Mouse (Mus musculus): ENCODE results near the gene Hist3h2ba. TPM values are rescaled to one million over a fixed set of nuclear protein-coding genes. Genes with fewer than 3 reads are reported as not detected.
A peak's percentile ranks its signal among the peaks of the same experiment; 100 is the strongest.

Gene Hist3h2ba
- polyA plus RNA-seq, 1 experiment from 2014 or later: 2.6 TPM

DNA sequence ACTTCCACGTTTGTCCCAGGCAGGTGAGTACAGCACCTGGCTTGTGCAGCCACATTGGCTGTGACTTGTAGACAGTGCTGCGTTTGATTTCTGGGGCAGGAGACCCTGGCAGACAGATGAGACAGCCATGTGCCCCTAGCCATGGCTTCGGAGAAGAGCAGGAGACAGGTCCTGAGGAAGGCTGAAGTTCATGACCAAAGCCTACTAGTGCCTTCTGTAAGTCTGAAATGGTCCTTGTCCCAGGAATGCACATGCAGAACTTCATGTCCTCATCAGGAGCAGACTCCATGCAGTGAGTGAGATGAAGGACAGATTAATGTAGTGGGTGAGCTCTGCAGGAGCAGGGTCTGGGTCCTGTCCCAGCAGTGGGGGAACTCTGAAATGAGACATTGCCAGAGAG is 43.2 kb downstream of the Hist3h2ba start:
- Histone ChIP-seq H3K4me1 (ENCODE audit: insufficient read depth, low read depth, low read length) (no peaks in the 10 kb centered on the region), H3K4me3 (ENCODE audit: low read depth, low read length) (no peak overlapping the region), H3K9ac (replicated peaks; ENCODE audit: low read depth) (no peak overlapping the region), H3K27ac (ENCODE audit: low read length) (no peak overlapping the region), H3K36me3 (ENCODE audit: insufficient read depth, low read length) (peaks cover 4% of the 10 kb centered on the region; the same call in 1 of the 2 replicates), H3K4me2 (replicated peaks; ENCODE audit: low read depth, low read length) (no peak overlapping the region), H3K27me3 (replicated peaks; ENCODE audit: insufficient read depth, low read length) (peaks cover 4% of the 10 kb centered on the region; the same call in 1 of the 2 replicates), H3K9me3 (ENCODE audit: low read length) (no peaks in the 10 kb centered on the region)
- 77% methylated on average over 3 of the region's 3 CpGs for whole genome bisulfite sequencing
- TF ChIP-seq CTCF (IDR thresholded peaks at IDR 0.05): no peak
- no peak for TF ChIP-seq EP300 (IDR thresholded peaks at IDR 0.05)
- no peak for ATAC-seq
- DNase-seq (ENCODE audit: low spot score): no peak

DNA sequence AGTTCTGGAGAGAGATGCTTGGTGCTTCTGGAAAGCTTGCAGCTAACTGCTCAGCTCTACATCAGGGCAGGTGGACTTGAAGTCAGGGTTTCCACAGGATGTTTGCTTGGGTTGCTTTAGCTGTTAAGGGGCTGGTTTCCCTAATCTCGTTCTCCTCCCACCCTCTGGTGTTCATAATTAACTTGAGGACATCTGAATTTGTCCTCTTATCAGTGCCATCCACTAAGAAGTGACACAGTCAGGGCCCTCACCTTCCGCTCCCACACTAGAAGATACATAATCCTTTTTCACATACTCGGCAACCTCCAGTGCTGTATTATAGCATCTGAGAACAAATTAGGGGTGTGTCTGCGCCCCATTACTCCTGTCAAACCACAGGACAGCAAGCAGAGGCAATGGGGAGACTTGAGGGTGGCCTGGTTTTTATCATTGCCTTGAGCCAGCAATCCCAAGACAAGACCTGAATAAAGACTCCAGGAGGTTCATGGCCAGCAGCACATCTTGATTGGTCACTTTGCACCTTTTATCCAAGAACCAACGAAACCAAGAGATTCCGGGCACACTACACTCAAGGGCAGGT is 44.5 kb downstream of the Hist3h2ba start:
- TF ChIP-seq CTCF (IDR thresholded peaks at IDR 0.05) (no peak), EP300 (IDR thresholded peaks at IDR 0.05) (no peak)
- Histone ChIP-seq H3K27me3 (replicated peaks; ENCODE audit: insufficient read depth, low read length) (peaks cover 4% of the 10 kb centered on the region; the same call in 1 of the 2 replicates), H3K9me3 (ENCODE audit: low read length) (no peaks in the 10 kb centered on the region), H3K27ac (ENCODE audit: low read length) (no peak overlapping the region), H3K4me2 (replicated peaks; ENCODE audit: low read depth, low read length) (no peak overlapping the region), H3K36me3 (ENCODE audit: insufficient read depth, low read length) (peaks cover 4% of the 10 kb centered on the region; the same call in 1 of the 2 replicates), H3K4me3 (ENCODE audit: low read depth, low read length) (no peak overlapping the region), H3K9ac (replicated peaks; ENCODE audit: low read depth) (no peak overlapping the region), H3K4me1 (ENCODE audit: insufficient read depth, low read depth, low read length) (no peaks in the 10 kb centered on the region)
- ATAC-seq: no peak
- no peak for DNase-seq (ENCODE audit: low spot score)
- WGBS: 62% methylated on average over 6 of the region's 6 CpGs

DNA sequence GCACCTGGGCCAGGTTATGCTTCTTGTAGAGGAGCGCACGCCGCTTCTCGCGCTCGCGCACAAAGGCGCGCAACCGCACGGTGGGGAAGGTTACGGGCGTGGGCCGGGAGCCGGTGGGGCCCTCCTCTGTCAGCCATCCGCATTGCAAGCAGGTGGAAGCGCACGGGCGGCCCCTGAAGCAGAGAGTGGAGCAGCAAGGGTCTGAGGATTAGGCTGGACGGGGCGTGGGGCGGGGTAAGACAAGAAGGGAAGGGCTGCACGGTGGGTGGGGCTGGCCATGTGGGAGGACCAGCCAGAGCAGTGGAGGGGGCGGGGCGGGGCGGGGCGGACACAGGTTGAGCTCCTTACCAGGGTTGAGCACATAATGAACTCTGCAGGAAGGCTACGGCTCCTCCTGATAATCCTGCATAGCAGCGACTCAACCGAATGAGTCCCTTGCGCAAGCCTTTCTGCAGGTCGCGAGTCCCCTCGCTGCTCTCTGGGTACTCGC is 45.7 kb downstream of the Hist3h2ba start:
- Histone ChIP-seq H3K36me3 (ENCODE audit: insufficient read depth, low read length) (peaks cover 4% of the 10 kb centered on the region; the same call in 1 of the 2 replicates), H3K4me3 (ENCODE audit: low read depth, low read length) (peak overlapping the region; percentile 14; the same call in 1 of the 2 replicates), H3K27ac (ENCODE audit: low read length) (no peak overlapping the region), H3K27me3 (replicated peaks; ENCODE audit: insufficient read depth, low read length) (peaks cover 4% of the 10 kb centered on the region; the same call in 1 of the 2 replicates), H3K4me2 (replicated peaks; ENCODE audit: low read depth, low read length) (peak overlapping the region; percentile 53), H3K9ac (replicated peaks; ENCODE audit: low read depth) (no peak overlapping the region), H3K9me3 (ENCODE audit: low read length) (no peaks in the 10 kb centered on the region), H3K4me1 (ENCODE audit: insufficient read depth, low read depth, low read length) (no peaks in the 10 kb centered on the region)
- TF ChIP-seq EP300 (IDR thresholded peaks at IDR 0.05): no peak
- peak; percentile 51 for TF ChIP-seq CTCF (IDR thresholded peaks at IDR 0.05)
- WGBS: 2% methylated on average over 28 of the region's 35 CpGs
- ATAC-seq (peak; percentile 87), DNase-seq (ENCODE audit: low spot score) (peak; percentile 81)

GRCm38 (mm10) chr11:58995061-58995806 is 46.5 kb downstream of the Hist3h2ba start:
- no peak overlapping the region for H3K27ac ChIP-seq (ENCODE audit: low read length)
- H3K4me1 ChIP-seq (ENCODE audit: insufficient read depth, low read depth, low read length): no peaks in the 10 kb centered on the region

DNA sequence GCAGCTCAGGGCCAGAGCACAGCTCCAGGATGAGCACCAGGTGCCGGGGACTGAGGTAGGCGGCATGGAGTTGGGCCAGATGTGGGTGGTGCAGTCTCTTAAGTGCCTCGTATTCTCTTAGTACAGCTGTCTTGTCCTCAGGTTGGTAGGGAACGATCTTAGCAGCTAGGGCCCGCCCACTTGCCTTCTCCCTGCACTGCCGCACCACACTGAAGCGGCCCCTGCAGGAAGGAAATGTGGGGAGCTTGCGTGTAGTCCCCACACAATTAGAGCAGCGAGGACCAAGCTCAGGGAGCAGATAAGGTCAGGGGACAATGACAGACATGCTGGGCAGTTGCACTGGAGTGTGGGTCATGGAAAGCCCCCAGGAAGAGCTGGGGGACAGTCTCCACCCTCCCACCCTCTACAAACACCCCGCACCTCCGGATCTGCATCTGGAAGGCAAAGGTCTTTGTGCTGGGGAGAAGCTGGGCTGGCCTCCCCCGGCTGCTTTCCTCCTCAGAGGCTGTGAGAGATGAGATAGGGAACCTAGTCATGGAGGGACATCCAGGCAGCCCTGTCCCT is 47.2 kb downstream of the Hist3h2ba start:
- H3K4me1 ChIP-seq (ENCODE audit: insufficient read depth, low read depth, low read length): no peaks in the 10 kb centered on the region
- DNase-seq (ENCODE audit: low spot score) (no peak), ATAC-seq (no peak)
- no peak overlapping the region for H3K9ac ChIP-seq (replicated peaks; ENCODE audit: low read depth)
- no peak overlapping the region for H3K4me3 ChIP-seq (ENCODE audit: low read depth, low read length)
- no peaks in the 10 kb centered on the region for H3K36me3 ChIP-seq (ENCODE audit: insufficient read depth, low read length)
- TF ChIP-seq EP300 (IDR thresholded peaks at IDR 0.05) (no peak), CTCF (IDR thresholded peaks at IDR 0.05) (no peak)
- no peaks in the 10 kb centered on the region for H3K9me3 ChIP-seq (ENCODE audit: low read length)
- WGBS: 39% methylated on average over 12 of the region's 12 CpGs
- H3K27me3 ChIP-seq (replicated peaks; ENCODE audit: insufficient read depth, low read length): peaks cover 4% of the 10 kb centered on the region; the same call in 1 of the 2 replicates
- no peak overlapping the region for H3K27ac ChIP-seq (ENCODE audit: low read length)
- no peak overlapping the region for H3K4me2 ChIP-seq (replicated peaks; ENCODE audit: low read depth, low read length)

More at GRCm38 (mm10) chr11:58995061-58995806, 46.5 kb downstream of the Hist3h2ba start:
- Histone ChIP-seq H3K9me3 (ENCODE audit: low read length) (no peaks in the 10 kb centered on the region), H3K4me2 (replicated peaks; ENCODE audit: low read depth, low read length) (no peak overlapping the region), H3K27me3 (replicated peaks; ENCODE audit: insufficient read depth, low read length) (peaks cover 4% of the 10 kb centered on the region; the same call in 1 of the 2 replicates), H3K4me3 (ENCODE audit: low read depth, low read length) (no peak overlapping the region), H3K36me3 (ENCODE audit: insufficient read depth, low read length) (no peaks in the 10 kb centered on the region; the same call in 1 of the 2 replicates), H3K9ac (replicated peaks; ENCODE audit: low read depth) (no peak overlapping the region)
- ATAC-seq (no peak), DNase-seq (ENCODE audit: low spot score) (no peak)
- 77% methylated on average over 9 of the region's 9 CpGs for WGBS
- TF ChIP-seq CTCF (IDR thresholded peaks at IDR 0.05) (no peak), EP300 (IDR thresholded peaks at IDR 0.05) (no peak)

DNA sequence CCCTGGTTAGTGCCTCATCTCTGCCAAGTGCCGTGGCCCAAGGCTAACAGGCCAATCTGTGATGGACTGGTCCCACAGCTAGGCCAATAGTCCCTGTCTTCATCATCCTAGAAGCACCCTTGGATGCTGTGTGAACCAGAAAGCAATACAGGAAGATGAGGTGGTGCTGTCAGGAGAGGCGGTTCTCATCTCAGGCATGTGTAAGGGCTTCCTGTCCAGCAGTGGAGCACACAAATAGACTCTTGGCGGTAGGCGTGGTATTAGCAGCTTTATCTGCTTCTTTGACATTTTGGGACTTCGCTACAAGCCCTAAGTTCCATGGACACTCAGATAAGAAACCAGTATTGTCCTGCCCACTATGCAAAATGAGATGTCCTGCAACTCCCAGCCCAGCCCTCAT is 48.8 kb downstream of the Hist3h2ba start:
- Histone ChIP-seq H3K27ac (ENCODE audit: low read length) (no peak overlapping the region), H3K9me3 (ENCODE audit: low read length) (no peaks in the 10 kb centered on the region), H3K27me3 (replicated peaks; ENCODE audit: insufficient read depth, low read length) (peaks cover 4% of the 10 kb centered on the region; the same call in 1 of the 2 replicates), H3K36me3 (ENCODE audit: insufficient read depth, low read length) (no peaks in the 10 kb centered on the region), H3K9ac (replicated peaks; ENCODE audit: low read depth) (no peak overlapping the region), H3K4me3 (ENCODE audit: low read depth, low read length) (no peak overlapping the region), H3K4me1 (ENCODE audit: insufficient read depth, low read depth, low read length) (no peaks in the 10 kb centered on the region), H3K4me2 (replicated peaks; ENCODE audit: low read depth, low read length) (no peak overlapping the region)
- DNase-seq (ENCODE audit: low spot score): no peak
- 61% methylated on average over 5 of the region's 5 CpGs for WGBS
- ATAC-seq: no peak
- TF ChIP-seq EP300 (IDR thresholded peaks at IDR 0.05) (no peak), CTCF (IDR thresholded peaks at IDR 0.05) (no peak)

Small RNAs within 50 kb of the gene (microRNA-seq; reads per million reads assigned to microRNA genes)
- gene Gm44313: not detected

Other genes starting within 250 kb of the Hist3h2ba start
- gene Olfr319, start 249.8 kb upstream of the Hist3h2ba start, polyA plus RNA-seq (2015; fragmentation: Nextera tagmentation; extraction: Ambion mirVana): not detected in 2 replicates
- gene Olfr318, start 224.9 kb upstream of the Hist3h2ba start, polyA plus RNA-seq (2015; fragmentation: Nextera tagmentation; extraction: Ambion mirVana): not detected in 2 replicates
- gene Olfr317, start 209.7 kb upstream of the Hist3h2ba start, polyA plus RNA-seq (2015; fragmentation: Nextera tagmentation; extraction: Ambion mirVana): not detected in 2 replicates
- not detected in 2 replicates for gene Olfr316, start 196.2 kb upstream of the Hist3h2ba start, polyA plus RNA-seq (2015; fragmentation: Nextera tagmentation; extraction: Ambion mirVana)
- gene Olfr315, start 175.7 kb upstream of the Hist3h2ba start, polyA plus RNA-seq (2015; fragmentation: Nextera tagmentation; extraction: Ambion mirVana): not detected in 2 replicates
- not detected in 2 replicates for gene Olfr314, start 166.0 kb upstream of the Hist3h2ba start, polyA plus RNA-seq (2015; fragmentation: Nextera tagmentation; extraction: Ambion mirVana)
- gene Fam183b, start 147.0 kb upstream of the Hist3h2ba start, polyA plus RNA-seq (2015; fragmentation: Nextera tagmentation; extraction: Ambion mirVana): 31.4 and 36.1 TPM in 2 replicates
- gene Olfr313, start 133.9 kb upstream of the Hist3h2ba start, polyA plus RNA-seq (2015; fragmentation: Nextera tagmentation; extraction: Ambion mirVana): not detected in 2 replicates
- gene Olfr312, start 119.7 kb upstream of the Hist3h2ba start, polyA plus RNA-seq (2015; fragmentation: Nextera tagmentation; extraction: Ambion mirVana): not detected in 2 replicates
- gene Olfr311, start 109.7 kb upstream of the Hist3h2ba start, polyA plus RNA-seq (2015; fragmentation: Nextera tagmentation; extraction: Ambion mirVana): not detected in 2 replicates
- 5.4 and 5.5 TPM in 2 replicates for gene Gm12258, start 101.8 kb upstream of the Hist3h2ba start, polyA plus RNA-seq (2015; fragmentation: Nextera tagmentation; extraction: Ambion mirVana)
- gene 2810021J22Rik, start 81.7 kb upstream of the Hist3h2ba start, polyA plus RNA-seq (2015; fragmentation: Nextera tagmentation; extraction: Ambion mirVana): 3.2 and 4.0 TPM in 2 replicates
- gene Zfp39, start 44.7 kb upstream of the Hist3h2ba start, polyA plus RNA-seq (2015; fragmentation: Nextera tagmentation; extraction: Ambion mirVana): 2.4 and 2.8 TPM in 2 replicates
- gene Btnl10, start 31.0 kb upstream of the Hist3h2ba start, polyA plus RNA-seq (2015; fragmentation: Nextera tagmentation; extraction: Ambion mirVana): 0.05 and 0.12 TPM in 2 replicates
- 168 and 169 TPM in 2 replicates for gene Rnf187, start 10.0 kb upstream of the Hist3h2ba start, polyA plus RNA-seq (2015; fragmentation: Nextera tagmentation; extraction: Ambion mirVana)
- gene Hist3h2a, start 5.8 kb downstream of the Hist3h2ba start, polyA plus RNA-seq (2015; fragmentation: Nextera tagmentation; extraction: Ambion mirVana): 21.6 and 28.6 TPM in 2 replicates
- 0.62 and 0.83 TPM in 2 replicates for gene Trim17, start 5.8 kb downstream of the Hist3h2ba start, polyA plus RNA-seq (2015; fragmentation: Nextera tagmentation; extraction: Ambion mirVana)
- gene Trim11, start 29.2 kb downstream of the Hist3h2ba start, polyA plus RNA-seq (2015; fragmentation: Nextera tagmentation; extraction: Ambion mirVana): 19.1 and 20.2 TPM in 2 replicates
- 0.92 and 1.5 TPM in 2 replicates for gene Obscn, start 187.5 kb downstream of the Hist3h2ba start, polyA plus RNA-seq (2015; fragmentation: Nextera tagmentation; extraction: Ambion mirVana)
- gene Iba57, start 214.8 kb downstream of the Hist3h2ba start, polyA plus RNA-seq (2015; fragmentation: Nextera tagmentation; extraction: Ambion mirVana): 3.1 and 3.9 TPM in 2 replicates
- gene Gjc2, start 234.3 kb downstream of the Hist3h2ba start, polyA plus RNA-seq (2015; fragmentation: Nextera tagmentation; extraction: Ambion mirVana): 1.8 and 2.5 TPM in 2 replicates
- gene Guk1, start 243.3 kb downstream of the Hist3h2ba start, polyA plus RNA-seq (2015; fragmentation: Nextera tagmentation; extraction: Ambion mirVana): 151 and 168 TPM in 2 replicates

Measured in lung, postnatal 0 days (tissue).